Mouse (Mus musculus): ENCODE measurements around the gene Sptbn2.

Sptbn2 gene

GRCm38 (mm10) chr19:4711098-4711600, at the start of gene Sptbn2:
TSS of gene Sptbn2 (plus strand) at chr19:4711167.
- peaks cover 31% of the 10 kb centered on the region for H3K4me1 ChIP-seq (replicated peaks; ENCODE audit: low read depth, low read length)
- no peaks in the 10 kb centered on the region for H3K36me3 ChIP-seq (ENCODE audit: insufficient read depth, low read length)
- TF ChIP-seq NANOG (IDR thresholded peaks at IDR 0.05; ENCODE audit: borderline replicate concordance, low read length) (no peak), POU5F1 (IDR thresholded peaks at IDR 0.05; ENCODE audit: borderline replicate concordance, low read length) (no peak)
- no peaks in the 10 kb centered on the region for H3K9me3 ChIP-seq (ENCODE audit: low read length)
- peak within 1 kb of the TSS; percentile 86 for H3K4me3 ChIP-seq (replicated peaks; ENCODE audit: low read length)
- peaks cover 69% of the 10 kb centered on the region for H3K27me3 ChIP-seq (ENCODE audit: insufficient read depth, low read length)

GRCm38 (mm10) chr19:4666815-4667214, 44.2 kb upstream of the Sptbn2 start:
- no peak for TF ChIP-seq POU5F1 (IDR thresholded peaks at IDR 0.05; ENCODE audit: borderline replicate concordance, low read length)
- TF ChIP-seq NANOG (IDR thresholded peaks at IDR 0.05; ENCODE audit: borderline replicate concordance, low read length), result no peak
- TF ChIP-seq CTCF (conservative IDR thresholded peaks at IDR 0.05; ENCODE audit: low read length), result no peak
- H3K27me3 ChIP-seq (ENCODE audit: insufficient read depth, low read length), result no peaks in the 10 kb centered on the region; the same call in 1 of the 2 replicates
- no peaks in the 10 kb centered on the region for H3K9me3 ChIP-seq (ENCODE audit: low read length)
- H3K4me1 ChIP-seq (replicated peaks; ENCODE audit: low read depth, low read length), result no peaks in the 10 kb centered on the region
- H3K36me3 ChIP-seq (ENCODE audit: insufficient read depth, low read length), result no peaks in the 10 kb centered on the region
- no peak overlapping the region for H3K4me3 ChIP-seq (replicated peaks; ENCODE audit: low read length)

- Histone ChIP-seq H3K27me3 (ENCODE audit: insufficient read depth, low read length) (peaks cover 3% of the 10 kb centered on the region; the same call in 1 of the 2 replicates), H3K4me1 (replicated peaks; ENCODE audit: low read depth, low read length) (no peaks in the 10 kb centered on the region)
- TF ChIP-seq POU5F1 (IDR thresholded peaks at IDR 0.05; ENCODE audit: borderline replicate concordance, low read length), result no peak
- TF ChIP-seq CTCF (conservative IDR thresholded peaks at IDR 0.05; ENCODE audit: low read length), result no peak
- TF ChIP-seq NANOG (IDR thresholded peaks at IDR 0.05; ENCODE audit: borderline replicate concordance, low read length), result no peak
Observed at GRCm38 (mm10) chr19:4670776-4671175, 40.2 kb upstream of the Sptbn2 start.

DNA sequence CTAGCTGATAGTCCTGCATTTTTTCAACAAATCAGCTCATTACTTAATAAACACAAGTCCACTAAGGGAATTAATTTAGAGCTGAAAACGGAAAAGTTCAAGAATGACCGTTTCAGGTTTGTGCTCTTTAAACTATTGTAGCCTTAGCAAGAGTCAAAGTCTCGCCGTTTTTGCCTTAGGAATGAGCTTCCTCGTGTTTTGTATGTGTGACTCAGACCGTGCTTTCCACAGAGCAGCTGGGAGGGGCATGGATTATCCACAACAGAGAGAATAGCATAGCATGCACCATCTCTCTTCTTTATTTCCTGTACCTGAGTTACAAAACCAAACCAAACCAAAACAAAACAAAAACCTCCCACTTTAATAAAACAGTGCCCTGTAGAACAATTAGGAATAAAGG, 38.6 kb upstream of the Sptbn2 start:
- no peaks in the 10 kb centered on the region for H3K9me3 ChIP-seq (ENCODE audit: low read length)
- TF ChIP-seq CTCF (conservative IDR thresholded peaks at IDR 0.05; ENCODE audit: low read length) (no peak), POU5F1 (IDR thresholded peaks at IDR 0.05; ENCODE audit: borderline replicate concordance, low read length) (no peak), NANOG (IDR thresholded peaks at IDR 0.05; ENCODE audit: borderline replicate concordance, low read length) (no peak)
- no peaks in the 10 kb centered on the region for H3K4me1 ChIP-seq (replicated peaks; ENCODE audit: low read depth, low read length)
- no peak overlapping the region for H3K4me3 ChIP-seq (replicated peaks; ENCODE audit: low read length)
- no peaks in the 10 kb centered on the region for H3K36me3 ChIP-seq (ENCODE audit: insufficient read depth, low read length)
- peaks cover 3% of the 10 kb centered on the region; the same call in 1 of the 2 replicates for H3K27me3 ChIP-seq (ENCODE audit: insufficient read depth, low read length)

More at GRCm38 (mm10) chr19:4670776-4671175, 40.2 kb upstream of the Sptbn2 start:
- Histone ChIP-seq H3K36me3 (ENCODE audit: insufficient read depth, low read length) (no peaks in the 10 kb centered on the region), H3K4me3 (replicated peaks; ENCODE audit: low read length) (no peak overlapping the region), H3K9me3 (ENCODE audit: low read length) (no peaks in the 10 kb centered on the region)

DNA sequence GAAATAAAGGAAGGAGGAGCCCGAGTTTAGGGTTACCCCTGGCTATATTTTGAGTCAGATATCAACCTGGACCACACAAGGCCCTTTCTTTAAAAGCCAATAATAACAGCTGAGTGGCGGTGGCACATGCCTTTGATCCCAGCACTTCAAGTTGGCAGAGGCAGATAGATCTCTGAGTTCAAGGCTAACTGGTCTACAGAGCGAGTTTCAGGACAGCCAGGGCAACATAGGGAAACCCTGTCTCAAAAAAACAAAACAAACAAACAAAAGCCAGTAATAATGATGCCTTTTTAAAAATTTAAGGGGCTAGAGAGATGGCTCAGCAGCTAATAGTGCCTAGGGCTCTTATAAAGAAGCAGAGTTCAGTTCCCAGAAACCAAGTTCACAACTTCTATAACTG, 16.6 kb upstream of the Sptbn2 start:
- TF ChIP-seq POU5F1 (IDR thresholded peaks at IDR 0.05; ENCODE audit: borderline replicate concordance, low read length) (no peak), NANOG (IDR thresholded peaks at IDR 0.05; ENCODE audit: borderline replicate concordance, low read length) (no peak), CTCF (conservative IDR thresholded peaks at IDR 0.05; ENCODE audit: low read length) (no peak)
- Histone ChIP-seq H3K27me3 (ENCODE audit: insufficient read depth, low read length) (peaks cover 44% of the 10 kb centered on the region), H3K9me3 (ENCODE audit: low read length) (no peaks in the 10 kb centered on the region), H3K4me1 (replicated peaks; ENCODE audit: low read depth, low read length) (peaks cover 14% of the 10 kb centered on the region), H3K36me3 (ENCODE audit: insufficient read depth, low read length) (no peaks in the 10 kb centered on the region), H3K4me3 (replicated peaks; ENCODE audit: low read length) (no peak overlapping the region)

DNA sequence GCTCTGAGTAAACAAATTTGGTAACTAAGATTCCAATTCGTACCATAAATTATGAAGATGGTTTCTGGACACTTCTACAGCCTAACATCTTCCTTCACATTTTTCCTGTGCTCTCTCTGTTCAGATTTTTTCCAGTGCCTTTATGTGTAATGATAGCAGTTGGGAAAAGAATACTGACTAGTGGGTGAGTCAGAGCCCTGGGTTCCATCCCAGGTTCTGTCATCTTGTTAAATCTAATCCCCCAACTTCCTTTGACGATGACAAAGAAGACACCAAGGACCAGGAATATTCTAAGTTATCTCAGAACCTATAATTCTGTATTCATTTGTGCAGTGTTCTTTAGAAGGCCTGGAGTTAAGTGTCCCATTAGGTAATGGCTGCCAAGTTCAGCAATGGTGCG, 13.8 kb upstream of the Sptbn2 start:
- peaks cover 60% of the 10 kb centered on the region for H3K27me3 ChIP-seq (ENCODE audit: insufficient read depth, low read length)
- H3K36me3 ChIP-seq (ENCODE audit: insufficient read depth, low read length), result no peaks in the 10 kb centered on the region
- H3K4me3 ChIP-seq (replicated peaks; ENCODE audit: low read length), result no peak overlapping the region
- H3K9me3 ChIP-seq (ENCODE audit: low read length), result no peaks in the 10 kb centered on the region
- TF ChIP-seq CTCF (conservative IDR thresholded peaks at IDR 0.05; ENCODE audit: low read length) (no peak), POU5F1 (IDR thresholded peaks at IDR 0.05; ENCODE audit: borderline replicate concordance, low read length) (no peak), NANOG (IDR thresholded peaks at IDR 0.05; ENCODE audit: borderline replicate concordance, low read length) (no peak)
- peaks cover 18% of the 10 kb centered on the region for H3K4me1 ChIP-seq (replicated peaks; ENCODE audit: low read depth, low read length)

DNA sequence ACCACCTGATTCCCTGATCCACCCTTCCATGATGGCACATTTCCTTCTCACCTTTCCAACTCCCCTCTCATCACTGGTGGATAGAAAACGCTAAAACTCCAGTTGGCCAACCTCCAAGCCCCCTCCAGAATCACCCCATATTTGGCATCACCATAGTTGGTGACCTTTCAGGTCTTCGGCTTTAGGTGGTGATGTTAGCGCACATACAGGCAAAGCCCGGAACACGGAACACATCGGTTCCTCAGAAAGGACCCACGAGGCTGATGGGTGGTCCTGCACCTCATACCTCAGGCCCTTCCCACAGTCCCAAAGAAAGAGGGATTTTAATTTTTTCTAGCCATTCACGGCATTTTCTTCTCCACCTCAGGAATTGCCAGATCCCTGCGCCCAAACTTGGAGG, 13.2 kb upstream of the Sptbn2 start:
- H3K27me3 ChIP-seq (ENCODE audit: insufficient read depth, low read length), result peaks cover 66% of the 10 kb centered on the region
- TF ChIP-seq NANOG (IDR thresholded peaks at IDR 0.05; ENCODE audit: borderline replicate concordance, low read length) (no peak), CTCF (conservative IDR thresholded peaks at IDR 0.05; ENCODE audit: low read length) (no peak), POU5F1 (IDR thresholded peaks at IDR 0.05; ENCODE audit: borderline replicate concordance, low read length) (no peak)
- peak overlapping the region; percentile 81 for H3K4me3 ChIP-seq (replicated peaks; ENCODE audit: low read length)
- H3K36me3 ChIP-seq (ENCODE audit: insufficient read depth, low read length), result no peaks in the 10 kb centered on the region
- H3K4me1 ChIP-seq (replicated peaks; ENCODE audit: low read depth, low read length), result peaks cover 18% of the 10 kb centered on the region
- H3K9me3 ChIP-seq (ENCODE audit: low read length), result no peaks in the 10 kb centered on the region

GRCm38 (mm10) chr19:4698205-4698677, 12.7 kb upstream of the Sptbn2 start, which contains the start of gene Gm960:
TSS of gene Gm960 (minus strand) at chr19:4698668.
- H3K36me3 ChIP-seq (ENCODE audit: insufficient read depth, low read length), result no peaks in the 10 kb centered on the region
- peak within 1 kb of the TSS; percentile 81 for H3K4me3 ChIP-seq (replicated peaks; ENCODE audit: low read length)
- H3K4me1 ChIP-seq (replicated peaks; ENCODE audit: low read depth, low read length), result peaks cover 18% of the 10 kb centered on the region
- no peak for TF ChIP-seq POU5F1 (IDR thresholded peaks at IDR 0.05; ENCODE audit: borderline replicate concordance, low read length)
- no peak for TF ChIP-seq NANOG (IDR thresholded peaks at IDR 0.05; ENCODE audit: borderline replicate concordance, low read length)
- no peak for TF ChIP-seq CTCF (conservative IDR thresholded peaks at IDR 0.05; ENCODE audit: low read length)
- H3K9me3 ChIP-seq (ENCODE audit: low read length), result no peaks in the 10 kb centered on the region
- peaks cover 68% of the 10 kb centered on the region for H3K27me3 ChIP-seq (ENCODE audit: insufficient read depth, low read length)

DNA sequence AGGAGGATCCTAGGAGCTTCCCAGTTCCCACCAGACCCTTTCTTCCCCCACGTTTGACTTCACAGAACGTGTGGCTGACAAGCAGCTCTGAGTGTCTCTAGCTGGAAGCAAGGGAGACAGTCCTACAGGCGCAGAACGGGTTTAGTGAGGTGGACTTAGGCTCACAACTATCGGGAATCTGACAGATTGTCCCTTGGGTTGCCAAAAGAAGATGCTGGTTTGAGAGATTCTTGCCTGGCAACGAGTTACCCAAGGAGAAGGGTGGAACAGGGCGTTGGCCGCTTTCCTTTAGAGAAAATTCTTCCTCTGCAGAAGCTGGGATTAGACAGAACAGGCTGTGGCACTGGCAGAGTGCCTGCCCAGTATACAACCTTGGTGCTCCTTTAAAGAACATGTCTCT, 12.1 kb upstream of the Sptbn2 start:
- Histone ChIP-seq H3K27me3 (ENCODE audit: insufficient read depth, low read length) (peaks cover 69% of the 10 kb centered on the region), H3K4me3 (replicated peaks; ENCODE audit: low read length) (peak overlapping the region; percentile 81), H3K4me1 (replicated peaks; ENCODE audit: low read depth, low read length) (peaks cover 18% of the 10 kb centered on the region), H3K9me3 (ENCODE audit: low read length) (no peaks in the 10 kb centered on the region), H3K36me3 (ENCODE audit: insufficient read depth, low read length) (no peaks in the 10 kb centered on the region)
- no peak for TF ChIP-seq POU5F1 (IDR thresholded peaks at IDR 0.05; ENCODE audit: borderline replicate concordance, low read length)
- no peak for TF ChIP-seq CTCF (conservative IDR thresholded peaks at IDR 0.05; ENCODE audit: low read length)
- no peak for TF ChIP-seq NANOG (IDR thresholded peaks at IDR 0.05; ENCODE audit: borderline replicate concordance, low read length)

Measured in E14TG2a.4 (cell line).